Mouse (Mus musculus): ENCODE results near the gene Hyal1. TPM values are rescaled to one million over a fixed set of nuclear protein-coding genes. Genes with fewer than 3 reads are reported as not detected.

Hyal1 gene
- total RNA-seq, 2 experiments from 2014 or later = 5.0 to 7.4 TPM

DNA sequence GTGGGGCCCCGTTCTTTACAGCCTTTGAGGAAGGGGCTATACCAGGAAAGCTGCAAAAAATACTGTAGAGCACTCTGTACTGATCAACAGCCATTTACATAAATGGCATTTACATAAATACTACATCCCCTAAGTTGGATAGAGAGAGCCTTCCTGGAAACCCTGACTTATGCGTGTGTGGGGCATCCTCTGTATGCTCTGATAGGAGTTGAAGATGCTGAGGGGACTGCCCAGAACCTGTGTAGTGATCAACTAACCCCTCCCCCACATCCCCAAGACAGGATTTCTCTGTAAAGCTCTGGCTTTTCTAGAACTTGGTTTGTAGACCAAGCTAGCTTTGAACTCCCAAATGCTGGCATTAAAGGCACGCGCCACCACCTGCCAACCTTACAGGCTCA lies 32.7 kb downstream of the Hyal1 start:
- intact Hi-C loops (cut with DNase I) = no loop called here
- no peak for DNase-seq (ENCODE audit: low spot score in 2 of 2)

DNA sequence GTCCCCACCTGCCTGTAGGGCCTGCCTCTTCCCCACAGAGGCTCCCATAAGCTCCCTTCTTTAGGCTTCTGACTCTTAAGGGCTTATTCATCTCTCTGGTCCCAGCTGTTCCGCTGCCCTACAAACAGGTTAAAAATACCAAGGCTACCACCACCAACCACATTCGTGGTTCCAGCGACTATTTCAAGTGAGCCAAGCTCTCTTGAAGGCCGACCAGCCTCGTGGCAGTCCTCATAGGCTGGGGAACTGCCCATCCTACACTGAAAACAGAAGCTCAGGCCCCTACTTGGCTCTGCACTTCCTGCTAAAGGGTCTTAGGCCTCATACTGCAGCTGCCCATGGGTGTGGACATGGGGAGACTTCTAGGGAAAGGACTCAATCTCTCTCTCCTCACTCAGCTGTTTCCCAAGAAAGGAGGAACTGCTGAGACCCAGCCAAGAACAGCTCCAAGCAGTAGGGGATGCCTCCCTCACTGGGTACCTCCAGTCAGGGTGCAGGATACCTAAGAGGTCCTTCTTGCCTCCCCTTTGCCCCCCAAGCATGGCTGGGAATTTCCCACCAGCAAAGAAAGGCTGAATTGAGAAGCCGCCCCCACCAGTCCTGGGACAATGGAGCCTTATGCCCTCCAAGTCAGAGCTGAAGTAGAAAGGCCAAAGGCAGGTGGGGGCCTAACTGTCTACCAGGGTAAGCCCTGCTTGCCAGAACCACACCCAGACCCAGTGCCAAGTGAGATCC lies 34.9 kb downstream of the Hyal1 start:
- intact Hi-C loops (cut with DNase I) = no loop called here
- DNase-seq (ENCODE audit: low spot score in 2 of 2) = peak in 1 of 2 experiments; percentile 78

DNA sequence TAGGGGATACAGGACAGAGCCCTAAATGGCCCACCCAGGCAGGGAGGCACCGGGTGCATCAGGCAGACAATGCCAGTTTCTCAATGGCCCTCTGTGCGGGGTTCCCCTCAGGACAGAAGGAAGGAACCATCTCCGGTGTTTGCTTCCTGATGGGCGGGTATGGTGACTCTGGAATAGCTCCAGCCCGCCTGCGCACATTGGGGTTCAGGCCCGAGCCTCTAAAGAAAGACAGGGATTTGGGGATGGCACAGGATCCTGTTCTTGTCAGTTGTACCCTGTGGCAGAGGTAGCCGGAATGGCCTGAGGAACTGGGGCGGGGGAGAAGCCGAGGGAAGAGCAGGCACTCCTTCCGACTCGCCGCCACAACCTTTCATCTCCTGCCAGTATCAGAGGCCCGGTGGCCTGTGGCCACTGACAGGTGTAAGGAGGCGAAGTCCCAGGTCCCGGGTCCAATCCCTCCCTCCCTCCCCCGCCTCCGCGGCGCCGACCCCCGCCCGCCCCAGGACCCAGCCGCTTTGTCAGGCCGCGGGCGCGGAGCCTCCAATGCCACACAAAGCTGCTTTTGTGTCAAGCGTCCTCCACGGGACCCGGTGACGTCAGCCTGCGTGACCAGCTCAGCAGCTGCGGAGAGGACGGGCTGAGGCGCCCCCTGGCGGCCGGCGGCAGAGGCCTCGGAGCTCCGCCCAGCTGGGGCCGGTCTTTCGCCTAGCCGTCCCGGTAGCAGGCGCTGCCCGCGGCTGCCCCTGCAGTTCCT lies 35.6 kb downstream of the Hyal1 start:
- DNase-seq (ENCODE audit: low spot score in 2 of 2) = peak; percentile 99
- intact Hi-C loops (cut with DNase I) = no loop called here

DNA sequence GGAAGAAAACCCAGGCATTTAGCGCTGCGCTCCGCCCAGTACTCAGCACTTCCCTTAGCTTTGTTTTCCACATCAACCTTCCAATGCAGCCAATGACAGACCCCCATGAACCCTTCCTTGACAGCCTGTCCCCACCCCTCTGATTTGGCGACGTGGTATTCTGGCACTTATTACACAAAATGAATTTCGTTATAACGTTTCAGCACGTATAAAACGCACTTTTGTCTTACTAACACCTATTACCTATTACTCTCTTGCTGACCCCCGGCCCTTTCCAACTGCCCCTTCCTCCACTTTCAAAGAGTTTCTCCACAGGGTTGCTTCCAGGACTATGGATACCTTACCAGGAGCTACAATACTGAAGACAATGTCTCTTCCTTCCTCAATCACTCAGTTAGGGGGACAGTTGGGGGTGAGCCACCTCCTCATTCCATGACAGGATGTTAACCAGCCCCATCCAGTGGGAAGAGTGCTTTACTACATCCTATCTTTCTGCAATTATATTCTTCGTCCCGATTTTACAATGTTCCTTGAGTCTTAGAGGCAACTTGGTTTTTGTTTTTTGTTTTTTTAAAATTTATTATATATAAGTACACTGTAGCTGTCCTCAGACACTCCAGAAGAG lies 36.3 kb downstream of the Hyal1 start:
- DNase-seq (ENCODE audit: low spot score in 2 of 2) = no peak
- intact Hi-C loops (cut with DNase I) = no loop called here

DNA sequence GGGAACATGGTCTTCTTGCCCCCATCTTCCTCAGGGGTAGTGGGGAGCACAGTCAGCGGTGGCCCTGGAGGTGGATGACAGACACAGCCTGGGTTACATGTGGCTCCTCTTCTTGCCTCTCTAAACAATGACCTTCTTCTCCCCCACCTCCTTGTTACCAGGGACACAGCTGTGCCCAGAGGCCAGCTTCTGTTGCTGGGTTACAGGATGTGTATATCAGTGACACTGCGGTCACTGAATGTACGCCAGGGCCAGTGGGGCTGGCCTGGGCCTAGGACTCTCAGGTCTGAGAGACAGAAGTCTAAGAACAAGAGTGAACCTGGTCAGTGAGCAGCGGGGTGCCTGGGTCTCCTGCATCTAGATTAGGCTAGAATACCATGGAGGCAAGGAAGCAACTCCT lies 38.3 kb downstream of the Hyal1 start:
- intact Hi-C loops (cut with DNase I) = no loop called here
- DNase-seq (ENCODE audit: low spot score in 2 of 2) = no peak

DNA sequence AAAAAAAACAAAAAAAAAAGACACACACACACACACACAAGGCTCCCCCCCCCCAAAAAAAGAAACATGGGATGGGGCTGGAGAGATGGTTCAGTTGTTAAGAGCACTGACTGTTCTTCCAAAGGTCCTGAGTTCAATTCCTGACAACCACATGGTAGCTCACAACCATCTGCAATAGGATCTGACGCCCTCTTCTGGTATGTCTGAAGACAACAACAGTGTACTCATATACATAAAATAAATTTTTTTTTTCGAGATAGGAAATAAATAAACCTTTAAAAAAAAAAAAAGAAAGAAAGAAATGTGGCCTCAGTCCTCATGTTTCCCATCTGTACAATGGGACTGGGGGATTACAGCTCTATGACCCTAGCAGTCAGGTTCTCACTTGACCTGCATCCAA lies 40.7 kb downstream of the Hyal1 start:
- intact Hi-C loops (cut with DNase I) = no loop called here
- no peak for DNase-seq (ENCODE audit: low spot score in 2 of 2)

DNA sequence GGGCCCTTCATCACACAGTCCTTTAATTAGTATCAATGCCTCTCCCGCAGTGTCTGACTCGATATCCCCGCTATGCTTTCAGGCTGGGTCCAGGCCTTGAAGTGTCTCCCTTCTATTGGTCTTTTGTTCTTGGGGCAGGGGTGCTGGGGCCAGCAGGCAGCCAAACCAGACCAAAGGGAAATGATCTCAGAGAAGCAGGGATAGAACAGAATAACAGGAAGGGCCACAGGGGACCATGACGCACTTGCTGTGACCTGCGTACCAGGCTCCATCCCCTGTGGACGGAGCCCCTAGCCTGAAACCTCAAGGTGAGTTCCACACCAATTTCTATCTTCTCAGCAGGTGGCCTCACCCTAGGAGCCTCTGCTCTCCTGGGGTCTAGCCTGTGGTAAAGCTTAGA lies 41.4 kb downstream of the Hyal1 start:
- no peak for DNase-seq (ENCODE audit: low spot score in 2 of 2)
- intact Hi-C loops (cut with DNase I) = no loop called here

DNA sequence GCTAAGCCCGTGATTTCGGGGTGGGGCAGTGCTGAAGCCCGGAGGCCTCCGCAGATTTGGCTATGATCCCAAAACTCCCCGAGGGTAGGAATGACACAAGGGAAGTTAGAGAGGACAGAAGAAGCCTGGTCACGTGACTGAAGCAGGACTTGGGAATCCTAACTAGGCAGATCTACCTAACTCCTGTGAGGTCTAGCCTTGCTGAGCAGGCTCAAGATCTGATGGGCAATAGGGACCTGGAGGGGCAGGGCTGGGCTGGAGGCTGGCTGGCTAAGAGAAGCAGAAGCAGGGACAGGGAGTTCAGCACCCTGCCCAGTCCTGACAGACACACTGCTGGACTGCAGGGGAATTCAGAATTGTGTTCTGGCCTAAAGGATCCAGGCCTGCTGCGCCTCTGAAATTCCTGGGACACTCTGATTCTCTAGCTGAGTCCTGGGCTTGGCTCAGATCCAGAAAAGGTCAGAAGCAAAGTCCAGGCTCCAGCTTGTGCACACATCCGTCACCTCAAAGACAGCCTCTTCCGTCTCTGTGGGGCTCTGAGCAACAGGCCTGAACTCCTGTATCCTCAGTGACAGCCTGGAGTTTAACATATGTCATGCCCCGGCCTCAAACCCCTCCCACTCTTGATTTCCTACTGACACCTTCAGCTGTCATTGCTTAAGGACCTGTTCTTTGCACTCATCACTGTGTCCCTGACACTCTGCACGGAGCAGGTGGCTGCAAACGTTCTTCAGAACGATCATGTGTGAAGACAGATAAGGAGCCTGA lies 42.2 kb downstream of the Hyal1 start:
- DNase-seq (ENCODE audit: low spot score in 2 of 2) = no peak
- intact Hi-C loops (cut with DNase I) = no loop called here

DNA sequence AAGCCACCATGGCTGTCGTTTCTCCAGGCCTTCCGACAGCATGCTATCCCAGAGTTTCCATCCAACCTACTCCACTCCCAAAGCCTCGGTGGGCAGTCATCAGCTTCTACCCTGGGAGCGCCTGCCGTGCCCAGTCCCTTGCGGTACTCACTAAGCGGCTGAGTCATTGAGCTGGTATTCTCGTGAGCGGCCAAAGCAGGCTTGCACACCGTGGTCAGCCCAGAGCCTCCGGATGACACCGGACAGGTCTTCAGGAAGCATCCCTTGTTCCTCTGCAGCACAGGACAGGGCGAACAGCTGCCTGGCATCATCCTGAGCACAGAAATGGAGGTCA lies 42.8 kb downstream of the Hyal1 start:
- intact Hi-C loops (cut with DNase I) = no loop called here

DNA sequence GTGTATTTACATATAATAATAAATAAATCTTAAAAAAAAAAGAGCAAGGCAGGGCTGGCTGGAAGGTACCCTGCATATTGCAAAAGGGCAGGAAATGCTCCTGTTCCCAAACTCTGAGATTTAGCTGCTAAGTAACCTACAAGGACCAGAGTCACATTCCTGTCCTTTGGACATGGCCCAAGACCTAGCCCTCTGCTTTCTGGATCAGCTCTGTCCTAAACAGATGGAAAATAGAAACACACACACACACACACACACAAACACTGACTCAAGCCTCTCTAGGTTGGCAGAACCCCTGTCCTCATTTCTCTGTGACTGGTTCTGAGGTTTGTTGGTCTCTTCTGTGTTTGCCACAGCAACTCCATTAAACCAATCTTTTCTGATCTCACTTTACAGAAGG lies 44.2 kb downstream of the Hyal1 start:
- DNase-seq (ENCODE audit: low spot score in 2 of 2) = no peak
- intact Hi-C loops (cut with DNase I) = no loop called here

More for the DNA sequence above, 42.8 kb downstream of the Hyal1 start:
- no peak for DNase-seq (ENCODE audit: low spot score in 2 of 2)

DNA sequence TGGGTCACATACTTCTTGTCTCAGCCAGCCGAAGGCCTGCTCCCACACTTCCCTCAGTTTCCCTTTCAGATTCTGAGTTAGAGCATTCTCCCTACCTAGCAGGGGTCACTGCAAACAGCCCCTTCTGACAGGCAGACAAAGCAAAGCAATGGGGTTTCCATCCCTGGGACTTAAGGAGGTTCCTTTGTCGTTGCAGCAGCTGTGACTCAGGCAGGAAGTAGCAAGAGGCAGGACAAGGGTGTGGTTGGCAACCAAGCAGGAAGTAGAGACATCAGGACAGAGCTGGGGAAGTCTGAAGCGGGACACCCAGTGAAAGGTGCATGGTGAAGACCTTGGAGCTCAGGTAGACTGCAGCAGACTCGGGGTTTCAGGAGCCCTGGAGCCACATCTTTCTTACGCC lies 47.8 kb downstream of the Hyal1 start:
- intact Hi-C loops (cut with DNase I) = no loop called here
- DNase-seq (ENCODE audit: low spot score in 2 of 2) = no peak

DNA sequence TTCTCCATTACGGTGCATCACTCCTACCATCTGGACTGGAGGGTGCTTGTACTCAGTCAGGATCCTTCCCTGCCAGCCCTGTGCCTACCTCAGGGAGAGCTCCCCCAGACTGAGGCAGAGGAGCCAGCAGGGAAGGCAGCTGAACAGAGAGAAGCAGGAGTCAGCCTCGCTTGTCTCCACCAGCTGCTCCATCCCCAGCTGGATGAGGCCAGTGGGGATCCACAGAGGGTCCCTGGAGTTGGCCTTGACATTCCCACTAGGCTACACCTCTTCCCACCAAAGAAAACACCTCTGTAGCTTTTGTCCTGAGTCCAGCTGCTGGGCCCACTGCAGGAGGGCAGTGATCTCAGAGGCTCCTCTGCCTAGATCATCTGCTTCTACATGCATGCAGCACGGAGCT lies 48.2 kb downstream of the Hyal1 start:
- DNase-seq (ENCODE audit: low spot score in 2 of 2) = no peak
- intact Hi-C loops (cut with DNase I) = no loop called here

DNA sequence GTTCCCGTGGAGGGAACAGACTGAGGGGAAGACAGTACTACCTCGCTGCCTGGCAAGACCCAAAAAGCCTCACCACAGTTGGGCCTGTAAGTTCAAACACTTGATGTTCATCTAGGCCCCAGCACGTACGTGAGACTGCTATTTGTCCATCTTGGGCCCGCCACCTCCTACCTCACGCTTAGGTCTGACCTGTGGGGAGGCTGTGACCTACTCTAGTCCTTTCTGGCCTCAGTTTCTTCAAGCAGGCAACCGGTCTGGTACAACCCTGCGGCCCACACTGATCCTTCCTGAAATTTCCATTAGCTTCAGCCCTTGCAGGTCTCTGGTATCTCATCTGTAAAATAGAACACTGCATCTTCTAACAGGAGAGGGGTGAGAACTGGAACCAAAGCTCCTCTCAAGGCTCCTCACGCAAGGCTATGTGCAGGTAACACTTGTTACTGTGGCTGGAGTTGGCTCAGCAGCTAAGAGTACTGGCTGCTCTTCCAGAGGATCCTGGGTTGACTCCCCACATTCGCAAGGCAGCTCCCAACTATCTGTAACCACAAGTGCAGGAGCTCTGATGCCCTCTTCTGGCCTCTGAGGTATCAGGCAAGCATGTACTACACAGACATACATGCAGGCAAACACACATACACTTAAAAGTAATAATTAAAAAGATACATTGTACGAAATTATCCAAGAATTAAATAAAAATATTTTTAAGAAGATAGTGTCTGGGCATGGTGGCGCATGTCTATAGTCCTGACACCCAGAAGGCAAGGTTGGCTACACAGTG lies 48.8 kb downstream of the Hyal1 start:
- no peak for DNase-seq (ENCODE audit: low spot score in 2 of 2)
- intact Hi-C loops (cut with DNase I) = loop anchor here (1.0 kb wide), 1 partner anchor 19 kb away; no protein-coding TSS in a partner anchor

DNA sequence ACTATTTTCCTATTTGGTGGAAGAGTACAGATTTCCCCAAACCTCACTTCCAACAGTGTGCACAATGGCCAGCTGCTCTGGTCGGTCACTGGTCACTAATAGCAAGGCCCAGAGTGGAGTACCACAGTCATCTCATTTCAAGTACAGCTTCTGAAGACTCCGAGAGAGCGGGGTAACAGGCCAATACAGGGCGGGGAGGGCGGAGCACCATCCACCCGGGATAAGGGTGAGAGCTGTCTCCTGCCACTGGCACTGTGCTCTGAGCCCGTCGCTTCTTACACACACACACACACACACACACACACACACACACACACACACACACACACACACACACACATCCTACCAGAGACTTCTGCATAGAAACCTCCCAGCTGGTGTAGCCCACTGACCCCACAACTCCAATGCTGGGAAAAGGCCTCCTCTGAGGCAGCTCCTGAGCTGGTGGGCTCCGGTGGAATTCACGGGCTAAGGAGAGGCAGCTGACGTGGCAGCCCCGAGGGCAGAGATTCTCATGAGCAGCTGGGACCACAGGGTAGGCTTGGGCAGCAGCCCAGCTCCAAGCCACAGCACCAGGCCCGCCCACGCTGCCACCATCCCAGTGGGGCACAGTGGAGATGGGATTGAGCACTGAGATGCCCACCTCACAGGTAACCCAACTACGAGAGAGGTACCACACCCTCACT lies 49.6 kb downstream of the Hyal1 start:
- no peak for DNase-seq (ENCODE audit: low spot score in 2 of 2)
- intact Hi-C loops (cut with DNase I) = loop anchor here (1.0 kb wide), 1 partner anchor 18 kb away; no protein-coding TSS in a partner anchor

DNA sequence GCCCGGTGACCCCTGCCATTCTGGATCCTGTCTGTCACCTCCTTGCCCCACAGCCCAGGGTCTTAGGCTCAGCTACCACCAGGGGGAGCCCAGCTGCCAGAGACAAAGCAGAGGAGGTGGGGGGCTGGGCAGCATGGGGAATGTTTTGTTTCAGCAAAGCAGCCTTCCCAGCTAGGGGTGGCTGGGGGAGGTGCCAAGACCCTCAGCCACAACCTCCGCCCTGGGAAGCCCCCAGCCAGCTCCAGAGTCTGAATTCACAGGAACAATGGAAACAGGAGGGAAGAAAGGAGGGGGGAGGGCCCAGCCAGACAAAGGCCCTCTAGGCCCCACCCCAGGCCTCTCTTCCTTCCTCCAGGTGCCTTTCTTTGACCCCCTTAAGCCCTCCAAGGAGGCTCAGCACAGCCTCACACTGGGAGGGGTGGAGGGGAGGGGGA lies 50.1 kb downstream of the Hyal1 start:
- intact Hi-C loops (cut with DNase I) = loop anchor here (1.0 kb wide), 1 partner anchor 17 kb away; no protein-coding TSS in a partner anchor
- DNase-seq (ENCODE audit: low spot score in 2 of 2) = peak; percentile 67 to 74

DNA sequence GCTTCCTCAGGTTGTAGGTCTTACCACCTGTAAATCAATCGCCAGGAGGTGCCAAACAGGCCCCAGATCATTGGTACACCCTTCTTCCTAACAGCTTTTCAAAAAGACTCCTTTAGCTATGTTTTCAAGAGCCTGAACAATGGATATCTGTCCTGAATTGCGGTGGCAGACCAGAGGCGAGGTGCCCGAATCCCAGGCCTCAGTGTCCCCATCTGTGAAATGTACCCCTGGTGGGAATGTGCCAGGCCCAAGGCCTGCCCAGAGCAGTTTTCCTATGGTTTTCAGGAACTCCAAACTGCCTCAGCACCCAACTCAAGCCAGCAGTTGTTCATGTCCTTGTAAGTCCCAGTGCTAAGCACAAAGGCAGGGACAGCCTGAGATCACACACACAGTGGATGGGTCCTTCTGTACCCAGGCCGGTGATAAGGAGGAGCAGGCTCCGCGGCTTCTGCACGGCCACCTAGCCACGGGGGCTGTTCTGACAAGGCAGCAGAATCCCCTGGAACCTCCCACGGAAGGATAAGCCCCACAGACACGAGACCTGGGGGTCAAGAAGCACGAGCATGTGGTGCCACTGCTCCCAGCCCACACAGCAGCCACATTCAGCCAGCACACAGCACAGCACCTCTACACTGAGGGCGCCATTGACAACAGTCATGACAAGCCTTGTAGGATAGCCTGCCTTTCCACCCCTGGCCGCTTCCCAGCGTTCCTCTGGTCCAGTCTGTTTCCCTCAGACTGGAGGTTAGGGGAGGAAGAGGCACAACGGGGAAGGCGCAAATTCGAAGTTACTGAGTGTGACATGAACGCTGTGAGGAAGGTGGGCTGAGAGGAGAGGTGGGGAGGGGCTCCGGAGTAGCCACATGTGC lies 50.9 kb downstream of the Hyal1 start:
- intact Hi-C loops (cut with DNase I) = no loop called here
- DNase-seq (ENCODE audit: low spot score in 2 of 2) = no peak

DNA sequence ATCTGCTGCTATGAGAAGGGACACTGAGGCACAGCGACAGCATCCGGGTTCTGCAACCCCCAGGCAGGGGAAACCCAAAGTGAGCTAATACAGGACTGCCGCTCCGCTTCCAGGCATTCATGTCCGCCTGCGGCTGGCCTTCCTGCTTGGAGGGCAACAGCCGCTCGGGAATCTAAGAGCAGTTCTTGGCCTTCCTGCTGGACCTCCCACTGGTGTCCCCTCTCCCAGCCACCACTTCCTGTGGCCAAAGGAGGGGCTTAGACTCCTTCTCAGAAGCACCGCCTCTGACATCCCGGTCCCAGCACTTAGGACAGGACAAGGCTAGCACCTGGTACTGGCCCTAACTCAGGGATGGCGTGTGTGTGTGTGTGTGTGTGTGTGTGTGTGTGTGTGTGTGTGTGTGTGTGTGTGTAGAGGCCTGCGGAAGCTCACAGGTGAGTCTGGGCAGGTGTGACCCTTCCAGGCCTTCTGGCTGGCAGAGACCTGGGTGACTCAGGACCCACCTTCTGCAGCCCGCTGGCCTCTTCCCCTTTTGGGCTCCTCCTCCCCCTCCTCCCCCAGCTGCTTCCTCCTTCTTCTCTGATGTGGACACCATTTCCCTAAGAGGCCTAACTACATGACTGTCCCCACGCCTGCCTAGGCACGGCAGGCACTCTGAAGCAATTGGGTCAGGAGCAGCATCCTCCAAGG lies 52.1 kb downstream of the Hyal1 start:
- DNase-seq (ENCODE audit: low spot score in 2 of 2) = no peak
- intact Hi-C loops (cut with DNase I) = no loop called here
